Comparison of ENCODE assay signal across 8 mouse cellular contexts in genomic region chr5:124529697-124530096, GRCm38 (mm10). TPM values are rescaled to one million over a fixed set of nuclear protein-coding genes. Genes with fewer than 3 reads are reported as not detected.
DNase-seq lines count a peak whose midpoint lies in the region; ATAC-seq and TF ChIP-seq lines count a peak whose summit lies in the region.

No protein-coding gene starts in this region.

- H3K9me3 ChIP-seq in hindbrain, embryonic 11.5 days (ENCODE audit: control insufficient read depth, low read length): no peaks in the 10 kb centered on the region
- no peaks in the 10 kb centered on the region for H3K9me3 ChIP-seq in liver, embryonic 12.5 days (replicated peaks)
- no peaks in the 10 kb centered on the region for H3K9me3 ChIP-seq in stomach, embryonic 15.5 days

- no peak for ATAC-seq in hindbrain, embryonic 11.5 days (ENCODE audit: low FRiP score)
- ATAC-seq in liver, embryonic 12.5 days: no peak
- no peak for ATAC-seq in stomach, embryonic 15.5 days (ENCODE audit: insufficient read depth, low FRiP score, low read depth)
- ATAC-seq in megakaryocyte-erythroid progenitor cell, adult 5-6 weeks (replicated peaks; ENCODE audit: low FRiP score, low TSS enrichment, poor library complexity, severe bottlenecking): no peak

- no peak for TF ChIP-seq POLR2A in lung, adult 2 months (IDR thresholded peaks at IDR 0.05; ENCODE audit: borderline replicate concordance, extremely low read depth, low read depth, low read length)

- no peak for TF ChIP-seq CTCF in lung, adult 2 months (IDR thresholded peaks at IDR 0.05; ENCODE audit: insufficient read depth, low read length)

- no peak overlapping the region for H3K9ac ChIP-seq in hindbrain, embryonic 11.5 days (ENCODE audit: low read depth, low read length)
- no peak overlapping the region for H3K9ac ChIP-seq in liver, embryonic 12.5 days
- no peak overlapping the region for H3K9ac ChIP-seq in stomach, embryonic 15.5 days

- H3K27ac ChIP-seq in hindbrain, embryonic 11.5 days (ENCODE audit: low read depth, low read length): no peak overlapping the region
- no peak overlapping the region for H3K27ac ChIP-seq in liver, embryonic 12.5 days
- H3K27ac ChIP-seq in stomach, embryonic 15.5 days: no peak overlapping the region

- 29% methylated on average over 8 of the region's 8 CpGs for WGBS in lung, adult 2 months
- WGBS in hindbrain, embryonic 11.5 days: 62% methylated on average over 8 of the region's 8 CpGs
- 20% methylated on average over 8 of the region's 8 CpGs for WGBS in liver, embryonic 12.5 days (ENCODE audit: insufficient replicate concordance)
- WGBS in stomach, embryonic 15.5 days: 42% methylated on average over 8 of the region's 8 CpGs

- H3K4me2 ChIP-seq in hindbrain, embryonic 11.5 days (replicated peaks; ENCODE audit: low read depth, low read length): peak overlapping the region; percentile 24
- peak overlapping the region; percentile 90 for H3K4me2 ChIP-seq in liver, embryonic 12.5 days
- H3K4me2 ChIP-seq in stomach, embryonic 15.5 days: peak overlapping the region; percentile 81

- DNase-seq in lung, adult 2 months: no peak
- no peak for DNase-seq in lung, postnatal 10 days
- DNase-seq in hindbrain, embryonic 11.5 days (ENCODE audit: low spot score): no peak
- no peak for DNase-seq in frontal cortex, postnatal 36 days (ENCODE audit: low spot score in 2 of 2)
- no peak for DNase-seq in embryo, embryonic 9.5 days (ENCODE audit: extremely low spot score)

- H3K4me1 ChIP-seq in lung, adult 2 months (ENCODE audit: control insufficient read depth, insufficient read depth, low read length): peaks cover 7% of the 10 kb centered on the region
- H3K4me1 ChIP-seq in hindbrain, embryonic 11.5 days (replicated peaks; ENCODE audit: control insufficient read depth, insufficient read depth, low read length): peaks cover 6% of the 10 kb centered on the region
- peaks cover 45% of the 10 kb centered on the region for H3K4me1 ChIP-seq in liver, embryonic 12.5 days
- peaks cover 35% of the 10 kb centered on the region for H3K4me1 ChIP-seq in stomach, embryonic 15.5 days

- peak overlapping the region; percentile 12 for H3K4me3 ChIP-seq in lung, adult 2 months (replicated peaks; ENCODE audit: extremely low read depth, low read depth, low read length)
- H3K4me3 ChIP-seq in hindbrain, embryonic 11.5 days (ENCODE audit: low read depth, low read length): no peak overlapping the region
- H3K4me3 ChIP-seq in liver, embryonic 12.5 days: peak overlapping the region; percentile 66; the same call in 1 of the 2 replicates
- peak overlapping the region; percentile 80 for H3K4me3 ChIP-seq in stomach, embryonic 15.5 days (replicated peaks)

- H3K36me3 ChIP-seq in hindbrain, embryonic 11.5 days (ENCODE audit: control insufficient read depth, insufficient read depth, low read length): no peaks in the 10 kb centered on the region
- no peaks in the 10 kb centered on the region for H3K36me3 ChIP-seq in liver, embryonic 12.5 days
- no peaks in the 10 kb centered on the region for H3K36me3 ChIP-seq in stomach, embryonic 15.5 days

- no peaks in the 10 kb centered on the region for H3K27me3 ChIP-seq in hindbrain, embryonic 11.5 days (ENCODE audit: control insufficient read depth, insufficient read depth, low read length)
- peaks cover 58% of the 10 kb centered on the region for H3K27me3 ChIP-seq in liver, embryonic 12.5 days (replicated peaks)
- no peaks in the 10 kb centered on the region for H3K27me3 ChIP-seq in stomach, embryonic 15.5 days (replicated peaks)

RNA-seq across cellular contexts. Expression of gene Rilpl1, which starts 1.5 kb away (rescaled TPM):
- polyA plus RNA-seq in lung, adult 2 months (2012; rRNA removed): 24.4 and 26.0 TPM in 2 replicates
- 16.4 and 20.7 TPM in 2 replicates for polyA plus RNA-seq in hindbrain, embryonic 11.5 days (2014; fragmentation: Nextera tagmentation; extraction: Ambion mirVana)
- polyA plus RNA-seq in liver, embryonic 12.5 days (2016; fragmentation: Nextera tagmentation; extraction: Ambion mirVana): 4.5 and 4.9 TPM in 2 replicates
- 15.1 and 15.2 TPM in 2 replicates for polyA plus RNA-seq in stomach, embryonic 15.5 days (2015; fragmentation: Nextera tagmentation; extraction: Ambion mirVana)
- 2.4 TPM in 1 of 2 replicates, not detected in the other for total RNA-seq in megakaryocyte-erythroid progenitor cell, adult 5-6 weeks (2014; fragmentation: Nextera tagmentation)
- total RNA-seq in megakaryocyte-erythroid progenitor cell, adult 5-6 weeks (2017): 2.2 and 6.6 TPM in 2 replicates

RNA-seq across cellular contexts. Expression of gene Tmed2, which starts 10.8 kb away (rescaled TPM):
- polyA plus RNA-seq in lung, adult 2 months (2012; rRNA removed): 112 and 149 TPM in 2 replicates
- polyA plus RNA-seq in hindbrain, embryonic 11.5 days (2014; fragmentation: Nextera tagmentation; extraction: Ambion mirVana): 474 and 506 TPM in 2 replicates
- 394 and 403 TPM in 2 replicates for polyA plus RNA-seq in liver, embryonic 12.5 days (2016; fragmentation: Nextera tagmentation; extraction: Ambion mirVana)
- 589 and 688 TPM in 2 replicates for polyA plus RNA-seq in stomach, embryonic 15.5 days (2015; fragmentation: Nextera tagmentation; extraction: Ambion mirVana)
- total RNA-seq in megakaryocyte-erythroid progenitor cell, adult 5-6 weeks (2014; fragmentation: Nextera tagmentation): 300 and 349 TPM in 2 replicates
- total RNA-seq in megakaryocyte-erythroid progenitor cell, adult 5-6 weeks (2017): 809 and 870 TPM in 2 replicates

RNA-seq across cellular contexts. Expression of gene Ddx55, which starts 23.0 kb away (rescaled TPM):
- polyA plus RNA-seq in lung, adult 2 months (2012; rRNA removed): 11.0 and 12.9 TPM in 2 replicates
- polyA plus RNA-seq in hindbrain, embryonic 11.5 days (2014; fragmentation: Nextera tagmentation; extraction: Ambion mirVana): 15.6 and 17.6 TPM in 2 replicates
- 11.9 and 12.4 TPM in 2 replicates for polyA plus RNA-seq in liver, embryonic 12.5 days (2016; fragmentation: Nextera tagmentation; extraction: Ambion mirVana)
- 14.1 and 17.1 TPM in 2 replicates for polyA plus RNA-seq in stomach, embryonic 15.5 days (2015; fragmentation: Nextera tagmentation; extraction: Ambion mirVana)
- 27.4 and 28.9 TPM in 2 replicates for total RNA-seq in megakaryocyte-erythroid progenitor cell, adult 5-6 weeks (2014; fragmentation: Nextera tagmentation)
- 24.3 and 27.6 TPM in 2 replicates for total RNA-seq in megakaryocyte-erythroid progenitor cell, adult 5-6 weeks (2017)

RNA-seq across cellular contexts. Expression of gene Snrnp35, which starts 46.8 kb away (rescaled TPM):
- 3.0 and 4.8 TPM in 2 replicates for polyA plus RNA-seq in lung, adult 2 months (2012; rRNA removed)
- polyA plus RNA-seq in hindbrain, embryonic 11.5 days (2014; fragmentation: Nextera tagmentation; extraction: Ambion mirVana): 15.2 and 15.7 TPM in 2 replicates
- polyA plus RNA-seq in liver, embryonic 12.5 days (2016; fragmentation: Nextera tagmentation; extraction: Ambion mirVana): 17.8 and 18.3 TPM in 2 replicates
- 22.5 and 25.0 TPM in 2 replicates for polyA plus RNA-seq in stomach, embryonic 15.5 days (2015; fragmentation: Nextera tagmentation; extraction: Ambion mirVana)
- total RNA-seq in megakaryocyte-erythroid progenitor cell, adult 5-6 weeks (2014; fragmentation: Nextera tagmentation): 6.1 and 9.4 TPM in 2 replicates
- total RNA-seq in megakaryocyte-erythroid progenitor cell, adult 5-6 weeks (2017): 3.2 and 11.1 TPM in 2 replicates

RNA-seq across cellular contexts. Expression of gene Eif2b1, which starts 49.2 kb away (rescaled TPM):
- 11.8 and 18.4 TPM in 2 replicates for polyA plus RNA-seq in lung, adult 2 months (2012; rRNA removed)
- polyA plus RNA-seq in hindbrain, embryonic 11.5 days (2014; fragmentation: Nextera tagmentation; extraction: Ambion mirVana): 82.2 and 83.5 TPM in 2 replicates
- 74.6 and 80.1 TPM in 2 replicates for polyA plus RNA-seq in liver, embryonic 12.5 days (2016; fragmentation: Nextera tagmentation; extraction: Ambion mirVana)
- 73.7 and 77.1 TPM in 2 replicates for polyA plus RNA-seq in stomach, embryonic 15.5 days (2015; fragmentation: Nextera tagmentation; extraction: Ambion mirVana)
- 62.9 and 86.1 TPM in 2 replicates for total RNA-seq in megakaryocyte-erythroid progenitor cell, adult 5-6 weeks (2014; fragmentation: Nextera tagmentation)
- total RNA-seq in megakaryocyte-erythroid progenitor cell, adult 5-6 weeks (2017): 56.2 and 57.5 TPM in 2 replicates

Comparison
In these comparisons a context has a peak if more than half of its experiments do, and no peak if none do; other contexts are left out.
1. H3K4me2 ChIP-seq: peak in every context shown above with its lines; median percentile 90 in liver, embryonic 12.5 days; 81 in stomach, embryonic 15.5 days; 24 in hindbrain, embryonic 11.5 days.